Mouse (Mus musculus) MEL-GATA-1-ER (cell line): Measurements from ENCODE around the gene Aimp2.
A peak's percentile ranks its signal among the peaks of the same experiment; 100 is the strongest.

Source experiments
- DNase-seq: peaks from one replicate; pipeline ENCODE4 v3.0.0-alpha.2; 2012; ENCODE audit warnings: low read depth; ENCODE audit errors: extremely low read depth

Aimp2 gene

DNA sequence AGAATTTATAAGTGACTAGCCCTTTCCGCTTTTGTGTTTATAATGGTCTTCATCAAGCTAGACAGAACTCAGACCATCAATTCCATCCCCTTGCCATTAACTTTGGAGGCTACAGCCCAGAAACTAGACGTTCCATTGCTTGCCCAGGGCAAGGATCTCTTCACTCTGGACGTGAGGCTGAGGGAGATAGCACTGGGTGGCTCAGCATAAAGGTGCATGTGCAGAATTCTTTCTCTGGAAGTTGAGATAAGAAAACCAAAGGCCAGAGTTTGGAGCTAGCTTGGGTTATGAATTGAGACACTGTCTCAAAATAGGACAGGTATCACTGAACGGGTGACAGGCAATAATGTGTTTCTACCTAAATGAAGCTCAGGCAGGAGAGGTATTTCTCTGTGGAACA lies 5.8 kb downstream of the Aimp2 start:
- no peak for DNase-seq

DNA sequence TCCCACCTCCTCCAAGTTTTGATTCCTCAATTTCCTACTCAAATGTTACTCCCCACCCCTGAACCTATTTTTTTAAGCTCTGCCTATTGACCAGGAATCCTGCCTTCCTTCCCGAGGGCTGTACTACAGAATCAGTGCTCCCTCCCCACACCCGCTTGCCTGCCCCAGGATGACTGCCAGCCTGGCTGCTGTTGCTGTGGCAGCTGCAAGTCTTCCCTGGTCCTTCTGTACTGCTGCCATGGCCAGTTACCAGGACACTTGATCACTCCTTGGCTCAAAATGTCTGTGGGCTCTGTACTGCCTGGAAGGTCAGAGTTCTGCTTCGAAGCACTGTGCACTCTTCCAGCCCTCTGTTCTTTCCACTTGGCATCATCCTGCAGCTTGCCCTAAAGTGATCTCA lies 7.5 kb downstream of the Aimp2 start:
- no peak for DNase-seq

DNA sequence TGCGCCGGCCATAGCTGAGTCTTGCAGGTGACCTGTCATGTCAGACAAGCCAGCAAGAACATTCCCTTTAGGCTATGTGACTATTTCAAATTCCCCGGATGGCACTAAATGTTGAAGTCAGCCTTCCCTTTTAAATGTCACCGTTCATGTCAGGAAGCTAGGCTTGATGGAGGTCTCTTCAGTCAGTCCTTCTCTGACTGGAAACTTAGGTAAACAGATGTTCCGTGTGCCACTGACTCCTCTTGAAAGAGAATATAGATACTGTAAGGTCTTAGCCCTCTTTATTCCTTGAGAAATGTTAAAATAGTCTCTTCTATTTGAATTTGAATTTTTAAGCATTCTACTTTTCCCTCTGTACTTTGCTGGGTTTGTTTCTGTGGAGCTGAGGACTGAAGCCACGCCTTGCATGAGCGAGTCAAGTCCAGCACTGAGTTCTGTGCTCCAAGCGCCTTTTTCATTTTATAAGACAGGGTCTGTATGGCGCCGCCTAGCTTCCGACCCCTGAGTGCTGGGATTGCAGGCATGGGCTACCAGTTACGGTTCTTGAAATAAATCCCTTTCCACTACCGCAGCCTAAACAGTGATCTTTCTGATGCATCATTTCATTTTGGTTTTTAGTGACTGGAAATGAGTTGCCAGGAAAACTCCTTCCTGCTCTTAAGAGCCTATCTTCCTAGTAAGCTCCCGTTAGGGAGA lies 11.9 kb downstream of the Aimp2 start, which contains the start of gene Ankrd61:
Ankrd61 (minus strand) TSS at position 51 of the 696 bp plus-strand sequence.
- DNase-seq, result no peak

- DNase-seq, result peak; percentile 83
These were observed 16.3 kb downstream of the Aimp2 start for GRCm38 (mm10) chr5:143893396-143893795.

GRCm38 (mm10) chr5:143892255-143892886 lies 17.3 kb downstream of the Aimp2 start:
- DNase-seq, result no peak

DNA sequence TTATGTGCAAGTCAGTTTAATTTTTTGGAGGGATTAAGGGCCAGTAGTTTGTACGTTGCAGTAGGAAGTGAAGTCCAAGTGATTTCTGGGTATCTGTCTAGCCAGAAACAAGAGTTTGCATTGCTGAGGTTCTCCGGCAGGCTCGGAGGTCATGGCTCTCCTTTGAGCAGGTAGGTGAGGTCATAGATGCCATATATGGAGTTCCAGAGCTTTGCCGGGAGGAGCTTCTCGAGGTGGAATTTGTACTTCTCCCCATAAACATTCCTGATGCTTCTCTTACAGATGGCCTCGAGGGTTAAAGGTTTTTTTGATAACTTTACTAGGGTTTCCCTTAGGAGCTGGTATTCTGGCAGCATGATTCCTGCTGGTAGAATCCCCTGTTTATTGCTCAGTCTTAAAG lies 18.9 kb downstream of the Aimp2 start:
- no peak for DNase-seq

GRCm38 (mm10) chr5:143885274-143885673 lies 24.4 kb downstream of the Aimp2 start:
- no peak for DNase-seq

- no peak for DNase-seq
These were observed 35.1 kb downstream of the Aimp2 start for GRCm38 (mm10) chr5:143874571-143874970.

- no peak for DNase-seq
These were observed 38.0 kb downstream of the Aimp2 start for GRCm38 (mm10) chr5:143871547-143872169.
